ENCODE assay signal across 9 mouse cellular contexts in genomic region chr15:98532281-98532680, GRCm38 (mm10). TPM values are rescaled to one million over a fixed set of nuclear protein-coding genes. Genes with fewer than 3 reads are reported as not detected.
DNase-seq lines count a peak whose midpoint lies in the region; ATAC-seq and TF ChIP-seq lines count a peak whose summit lies in the region.
"Had no signal": no experiment of that assay in that cellular context is flagged by ENCODE, and none has a peak within 500 bp of the region (broad histone marks: within the 10 kb centered on the region; RNA-seq: fewer than 3 reads in every experiment).

No protein-coding gene starts in this region.

- peak overlapping the region; percentile 93 for H3K9ac ChIP-seq in limb, embryonic 14.5 days (ENCODE audit: low read depth, low read length, severe bottlenecking)
- peak overlapping the region; percentile 96; the same call in 1 of the 2 replicates for H3K9ac ChIP-seq in stomach, embryonic 16.5 days (ENCODE audit: low read length)

- no peak for ATAC-seq in erythroblast, adult 5-6 weeks (replicated peaks; ENCODE audit: low FRiP score, poor library complexity, severe bottlenecking)
- ATAC-seq in limb, embryonic 14.5 days (ENCODE audit: low FRiP score, low read depth): no peak
- no peak for ATAC-seq in stomach, embryonic 16.5 days (ENCODE audit: insufficient read depth, low FRiP score)
- ATAC-seq: Patski had no signal

- intact Hi-C loops in gastrocnemius, postnatal 14 days (cut with DNase I; ENCODE audit: low total_unique reads): no loop called here

- H3K4me1 ChIP-seq in erythroblast, embryonic 14.5 days (ENCODE audit: control insufficient read depth): peaks cover 37% of the 10 kb centered on the region
- H3K4me1 ChIP-seq in E14TG2a.4 (replicated peaks; ENCODE audit: low read depth, low read length): peaks cover 60% of the 10 kb centered on the region
- peaks cover 14% of the 10 kb centered on the region for H3K4me1 ChIP-seq in embryonic fibroblast, embryonic 13.5 days (ENCODE audit: control insufficient read depth, insufficient read depth, low read length)
- peaks cover 8% of the 10 kb centered on the region; the same call in 1 of the 2 replicates for H3K4me1 ChIP-seq in limb, embryonic 14.5 days (ENCODE audit: control insufficient read depth, insufficient read depth, low read length)
- peaks cover 7% of the 10 kb centered on the region; the same call in 1 of the 2 replicates for H3K4me1 ChIP-seq in stomach, embryonic 16.5 days (ENCODE audit: control insufficient read depth, insufficient read depth, low read length)

- peak overlapping the region; percentile 96 for H3K27ac ChIP-seq in embryonic fibroblast, embryonic 13.5 days (ENCODE audit: insufficient read depth, low read length)
- no peak overlapping the region for H3K27ac ChIP-seq in limb, embryonic 14.5 days (replicated peaks; ENCODE audit: low read depth, low read length)
- no peak overlapping the region for H3K27ac ChIP-seq in stomach, embryonic 16.5 days (ENCODE audit: low read length)

- peak; percentile 29 for TF ChIP-seq POLR2A in embryonic fibroblast, embryonic 13.5 days (IDR thresholded peaks at IDR 0.05; ENCODE audit: low read depth, low read length)
- TF ChIP-seq POLR2A in limb, embryonic 14.5 days (IDR thresholded peaks at IDR 0.05; ENCODE audit: borderline replicate concordance, extremely low read depth, insufficient read depth, insufficient read length): no peak

- H3K4me3 ChIP-seq in erythroblast, embryonic 14.5 days (replicated peaks): peak overlapping the region; percentile 78
- H3K4me3 ChIP-seq in E14TG2a.4 (replicated peaks; ENCODE audit: low read length): peak overlapping the region; percentile 94
- peak overlapping the region; percentile 75 for H3K4me3 ChIP-seq in embryonic fibroblast, embryonic 13.5 days (ENCODE audit: insufficient read depth, low read length)
- peak overlapping the region; percentile 82 for H3K4me3 ChIP-seq in limb, embryonic 14.5 days (replicated peaks; ENCODE audit: low read length)
- peak overlapping the region; percentile 86 for H3K4me3 ChIP-seq in stomach, embryonic 16.5 days (replicated peaks; ENCODE audit: low read length)

- WGBS in limb, embryonic 14.5 days: 28% methylated on average over 5 of the region's 5 CpGs
- WGBS in stomach, embryonic 16.5 days: 21% methylated on average over 5 of the region's 5 CpGs

- no peaks in the 10 kb centered on the region for H3K9me3 ChIP-seq in erythroblast, embryonic 14.5 days (ENCODE audit: control insufficient read depth, low read length)
- H3K9me3 ChIP-seq in E14TG2a.4 (ENCODE audit: low read length): no peaks in the 10 kb centered on the region
- H3K9me3 ChIP-seq in limb, embryonic 14.5 days (ENCODE audit: control insufficient read depth, low read length): no peaks in the 10 kb centered on the region
- H3K9me3 ChIP-seq in stomach, embryonic 16.5 days (replicated peaks; ENCODE audit: control insufficient read depth, low read length): no peaks in the 10 kb centered on the region

- TF ChIP-seq CTCF in E14TG2a.4 (conservative IDR thresholded peaks at IDR 0.05; ENCODE audit: low read length): no peak
- TF ChIP-seq CTCF in embryonic fibroblast, embryonic 13.5 days (IDR thresholded peaks at IDR 0.05; ENCODE audit: borderline replicate concordance, insufficient read depth, low read length): no peak

- no peak for DNase-seq in limb, embryonic 14.5 days (ENCODE audit: low spot score)
- no peak for DNase-seq in gastrocnemius, postnatal 14 days
- no peak for DNase-seq in retina, embryonic 14.5 days (ENCODE audit: low spot score)

- H3K36me3 ChIP-seq in erythroblast, embryonic 14.5 days (ENCODE audit: control insufficient read depth): peaks cover 58% of the 10 kb centered on the region
- H3K36me3 ChIP-seq in E14TG2a.4 (ENCODE audit: insufficient read depth, low read length): peaks cover 56% of the 10 kb centered on the region
- peaks cover 46% of the 10 kb centered on the region for H3K36me3 ChIP-seq in limb, embryonic 14.5 days (ENCODE audit: control insufficient read depth, insufficient read depth, low read length)
- peaks cover 21% of the 10 kb centered on the region for H3K36me3 ChIP-seq in stomach, embryonic 16.5 days (ENCODE audit: control insufficient read depth, insufficient read depth, low read length)

- no peaks in the 10 kb centered on the region for H3K27me3 ChIP-seq in erythroblast, embryonic 14.5 days (ENCODE audit: control insufficient read depth)
- H3K27me3 ChIP-seq in E14TG2a.4 (ENCODE audit: insufficient read depth, low read length): no peaks in the 10 kb centered on the region
- H3K27me3 ChIP-seq in limb, embryonic 14.5 days (ENCODE audit: control insufficient read depth, insufficient read depth, low read length): no peaks in the 10 kb centered on the region
- no peaks in the 10 kb centered on the region for H3K27me3 ChIP-seq in stomach, embryonic 16.5 days (ENCODE audit: control insufficient read depth, insufficient read depth, low read length)
- H3K27me3 ChIP-seq: Patski had no signal

- peak overlapping the region; percentile 78 for H3K4me2 ChIP-seq in limb, embryonic 14.5 days (replicated peaks; ENCODE audit: low read depth, low read length, severe bottlenecking)
- H3K4me2 ChIP-seq in stomach, embryonic 16.5 days (ENCODE audit: low read depth, low read length): peak overlapping the region; percentile 91

RNA-seq across cellular contexts. Expression of gene Kansl2, which starts 1.8 kb away (rescaled TPM):
- polyA plus RNA-seq in erythroblast, embryonic 14.5 days (2012): 2.3 and 2.7 TPM in 2 replicates
- total RNA-seq in erythroblast, adult 5-6 weeks (2015; ENCODE audit: low replicate concordance): 15.9 and 17.1 TPM in 2 replicates
- 4.9 and 11.4 TPM in 2 replicates for total RNA-seq in erythroblast, adult 5-6 weeks (2017; ENCODE audit: low replicate concordance)
- polyA plus RNA-seq in embryonic fibroblast, embryonic 13.5 days (2011; ENCODE audit: insufficient read length, low read depth, missing spikeins): 91.2 and 117 TPM in 2 replicates
- 99.8 and 105 TPM in 2 replicates for polyA plus RNA-seq in limb, embryonic 14.5 days (2012; rRNA removed)
- 104 and 108 TPM in 2 replicates for polyA plus RNA-seq in limb, embryonic 14.5 days (2014; fragmentation: Nextera tagmentation; extraction: Ambion mirVana)
- 65.1 and 66.9 TPM in 2 replicates for polyA plus RNA-seq in stomach, embryonic 16.5 days (2015; fragmentation: Nextera tagmentation; extraction: Ambion mirVana)
- 10 to 100 TPM; 52.5 to 56.9 TPM for total RNA-seq in gastrocnemius, postnatal 14 days (2021)

RNA-seq across cellular contexts. Expression of gene Ccnt1, which starts 38.4 kb away (rescaled TPM):
- polyA plus RNA-seq in erythroblast, embryonic 14.5 days (2012): 0.41 and 0.61 TPM in 2 replicates
- 23.8 and 41.1 TPM in 2 replicates for total RNA-seq in erythroblast, adult 5-6 weeks (2015; ENCODE audit: low replicate concordance)
- total RNA-seq in erythroblast, adult 5-6 weeks (2017; ENCODE audit: low replicate concordance): 37.2 and 38.3 TPM in 2 replicates
- polyA plus RNA-seq in embryonic fibroblast, embryonic 13.5 days (2011; ENCODE audit: insufficient read length, low read depth, missing spikeins): 36.3 and 40.6 TPM in 2 replicates
- 19.4 and 21.6 TPM in 2 replicates for polyA plus RNA-seq in limb, embryonic 14.5 days (2012; rRNA removed)
- 45.3 and 53.4 TPM in 2 replicates for polyA plus RNA-seq in limb, embryonic 14.5 days (2014; fragmentation: Nextera tagmentation; extraction: Ambion mirVana)
- 44.9 and 52.4 TPM in 2 replicates for polyA plus RNA-seq in stomach, embryonic 16.5 days (2015; fragmentation: Nextera tagmentation; extraction: Ambion mirVana)
- 10 to 100 TPM; 20.4 to 20.6 TPM for total RNA-seq in gastrocnemius, postnatal 14 days (2021)

RNA-seq across cellular contexts. Expression of gene 4930415O20Rik, which starts 38.5 kb away (rescaled TPM):
- not detected in 2 replicates for polyA plus RNA-seq in erythroblast, embryonic 14.5 days (2012)
- not detected in 2 replicates for total RNA-seq in erythroblast, adult 5-6 weeks (2015; ENCODE audit: low replicate concordance)
- total RNA-seq in erythroblast, adult 5-6 weeks (2017; ENCODE audit: low replicate concordance): not detected in 2 replicates
- polyA plus RNA-seq in embryonic fibroblast, embryonic 13.5 days (2011; ENCODE audit: insufficient read length, low read depth, missing spikeins): not detected in 2 replicates
- not detected in 2 replicates for polyA plus RNA-seq in limb, embryonic 14.5 days (2012; rRNA removed)
- polyA plus RNA-seq in limb, embryonic 14.5 days (2014; fragmentation: Nextera tagmentation; extraction: Ambion mirVana): 0.37 TPM in 1 of 2 replicates, not detected in the other
- polyA plus RNA-seq in stomach, embryonic 16.5 days (2015; fragmentation: Nextera tagmentation; extraction: Ambion mirVana): 0.44 and 0.45 TPM in 2 replicates
- total RNA-seq in gastrocnemius, postnatal 14 days (2021): under 1 TPM in 1 of 2 experiments, not detected in 1; 0.44 TPM

RNA-seq across cellular contexts. Expression of gene Olfr279, which starts 40.1 kb away (rescaled TPM):
- not detected in 2 replicates for polyA plus RNA-seq in erythroblast, embryonic 14.5 days (2012)
- not detected in 2 replicates for total RNA-seq in erythroblast, adult 5-6 weeks (2015; ENCODE audit: low replicate concordance)
- total RNA-seq in erythroblast, adult 5-6 weeks (2017; ENCODE audit: low replicate concordance): 0.17 TPM in 1 of 2 replicates, not detected in the other
- polyA plus RNA-seq in embryonic fibroblast, embryonic 13.5 days (2011; ENCODE audit: insufficient read length, low read depth, missing spikeins): not detected in 2 replicates
- polyA plus RNA-seq in limb, embryonic 14.5 days (2012; rRNA removed): not detected in 2 replicates
- not detected in 2 replicates for polyA plus RNA-seq in limb, embryonic 14.5 days (2014; fragmentation: Nextera tagmentation; extraction: Ambion mirVana)
- polyA plus RNA-seq in stomach, embryonic 16.5 days (2015; fragmentation: Nextera tagmentation; extraction: Ambion mirVana): not detected in 2 replicates
- total RNA-seq in gastrocnemius, postnatal 14 days (2021): not detected
- polyA plus RNA-seq: Patski had no signal

RNA-seq across cellular contexts. Expression of gene Lalba, which starts 49.8 kb away (rescaled TPM):
- polyA plus RNA-seq in erythroblast, embryonic 14.5 days (2012): not detected in 2 replicates
- not detected in 2 replicates for total RNA-seq in erythroblast, adult 5-6 weeks (2015; ENCODE audit: low replicate concordance)
- not detected in 2 replicates for total RNA-seq in erythroblast, adult 5-6 weeks (2017; ENCODE audit: low replicate concordance)
- not detected in 2 replicates for polyA plus RNA-seq in embryonic fibroblast, embryonic 13.5 days (2011; ENCODE audit: insufficient read length, low read depth, missing spikeins)
- polyA plus RNA-seq in limb, embryonic 14.5 days (2012; rRNA removed): 0.14 and 0.32 TPM in 2 replicates
- not detected in 2 replicates for polyA plus RNA-seq in limb, embryonic 14.5 days (2014; fragmentation: Nextera tagmentation; extraction: Ambion mirVana)
- polyA plus RNA-seq in stomach, embryonic 16.5 days (2015; fragmentation: Nextera tagmentation; extraction: Ambion mirVana): 0.25 TPM in 1 of 2 replicates, not detected in the other
- not detected for total RNA-seq in gastrocnemius, postnatal 14 days (2021)
- polyA plus RNA-seq: Patski had no signal

Comparison
In these comparisons a context has a peak if more than half of its experiments do, and no peak if none do; other contexts are left out.
1. RNA of gene Kansl2, which starts 1.8 kb away (polyA plus RNA-seq): 99.8 to 108 TPM in limb, embryonic 14.5 days, 91.2 to 117 TPM in embryonic fibroblast, embryonic 13.5 days and 65.1 to 66.9 TPM in stomach, embryonic 16.5 days; 2.3 to 2.7 TPM in erythroblast, embryonic 14.5 days; every median in the first group is over 10 times any median in the second.
2. RNA of gene Ccnt1, which starts 38.4 kb away (polyA plus RNA-seq): 19.4 to 53.4 TPM in limb, embryonic 14.5 days, 44.9 to 52.4 TPM in stomach, embryonic 16.5 days and 36.3 to 40.6 TPM in embryonic fibroblast, embryonic 13.5 days; 0.41 to 0.61 TPM in erythroblast, embryonic 14.5 days; every median in the first group is over 10 times any median in the second.
3. Peak in every context shown above with its lines, with median percentiles within 50 percentile points of each other: H3K4me3 ChIP-seq.